Mouse (Mus musculus) 416B (cell line): Measurements from ENCODE around the gene Bnipl.

Source experiments
- DNase-seq: peaks from one replicate; pipeline ENCODE4 v3.0.0; 2011; ENCODE audit warnings: low read depth

The Bnipl gene

GRCm38 (mm10) chr3:95237541-95238099 lies 13.4 kb downstream of the Bnipl start:
- no peak for DNase-seq

- no peak for DNase-seq
Observed at GRCm38 (mm10) chr3:95235386-95236301, 15.3 kb downstream of the Bnipl start.

- no peak for DNase-seq
Observed at GRCm38 (mm10) chr3:95233303-95233980, 17.6 kb downstream of the Bnipl start.

- DNase-seq: peak; percentile 59
Observed at GRCm38 (mm10) chr3:95232771-95233170, 18.2 kb downstream of the Bnipl start.

GRCm38 (mm10) chr3:95231298-95232221 lies 19.4 kb downstream of the Bnipl start, which contains the start of gene Mllt11:
Mllt11 (minus strand) TSS chr3:95232171.
- DNase-seq: peak; percentile 28

GRCm38 (mm10) chr3:95230495-95231297 lies 20.3 kb downstream of the Bnipl start:
- DNase-seq: no peak

GRCm38 (mm10) chr3:95229781-95230494 lies 21.1 kb downstream of the Bnipl start:
- peak; percentile 79 for DNase-seq

- peak; percentile 37 for DNase-seq
Observed at GRCm38 (mm10) chr3:95228894-95229780, 21.9 kb downstream of the Bnipl start.

- peak; percentile 88 for DNase-seq
Observed at GRCm38 (mm10) chr3:95228148-95228893, 22.7 kb downstream of the Bnipl start, which contains the start of gene Cdc42se1. Cdc42se1 (plus strand) TSS chr3:95228732.

GRCm38 (mm10) chr3:95227214-95227613 lies 23.8 kb downstream of the Bnipl start:
- peak; percentile 26 for DNase-seq

- no peak for DNase-seq
Observed at GRCm38 (mm10) chr3:95224295-95224694, 26.7 kb downstream of the Bnipl start.

- no peak for DNase-seq
Observed at GRCm38 (mm10) chr3:95223041-95223440, 28.0 kb downstream of the Bnipl start.

- peak; percentile 91 for DNase-seq
Observed at GRCm38 (mm10) chr3:95218466-95219137, 32.4 kb downstream of the Bnipl start.

- peak; percentile 98 for DNase-seq
Observed at GRCm38 (mm10) chr3:95217255-95218134, 33.5 kb downstream of the Bnipl start, which contains the start of gene Gabpb2. Gabpb2 (minus strand) TSS chr3:95217916.

- DNase-seq: no peak
Observed at GRCm38 (mm10) chr3:95216655-95217254, 34.2 kb downstream of the Bnipl start.

- no peak for DNase-seq
Observed at GRCm38 (mm10) chr3:95213609-95213975, 37.4 kb downstream of the Bnipl start.
